Mouse (Mus musculus): ENCODE data around the gene Nsun2. TPM values are rescaled to one million over a fixed set of nuclear protein-coding genes. Genes with fewer than 3 reads are reported as not detected.
A peak's percentile ranks its signal among the peaks of the same experiment; 100 is the strongest.

Nsun2 gene
- polyA plus RNA-seq (2012): 126 and 159 TPM in 2 replicates

DNA sequence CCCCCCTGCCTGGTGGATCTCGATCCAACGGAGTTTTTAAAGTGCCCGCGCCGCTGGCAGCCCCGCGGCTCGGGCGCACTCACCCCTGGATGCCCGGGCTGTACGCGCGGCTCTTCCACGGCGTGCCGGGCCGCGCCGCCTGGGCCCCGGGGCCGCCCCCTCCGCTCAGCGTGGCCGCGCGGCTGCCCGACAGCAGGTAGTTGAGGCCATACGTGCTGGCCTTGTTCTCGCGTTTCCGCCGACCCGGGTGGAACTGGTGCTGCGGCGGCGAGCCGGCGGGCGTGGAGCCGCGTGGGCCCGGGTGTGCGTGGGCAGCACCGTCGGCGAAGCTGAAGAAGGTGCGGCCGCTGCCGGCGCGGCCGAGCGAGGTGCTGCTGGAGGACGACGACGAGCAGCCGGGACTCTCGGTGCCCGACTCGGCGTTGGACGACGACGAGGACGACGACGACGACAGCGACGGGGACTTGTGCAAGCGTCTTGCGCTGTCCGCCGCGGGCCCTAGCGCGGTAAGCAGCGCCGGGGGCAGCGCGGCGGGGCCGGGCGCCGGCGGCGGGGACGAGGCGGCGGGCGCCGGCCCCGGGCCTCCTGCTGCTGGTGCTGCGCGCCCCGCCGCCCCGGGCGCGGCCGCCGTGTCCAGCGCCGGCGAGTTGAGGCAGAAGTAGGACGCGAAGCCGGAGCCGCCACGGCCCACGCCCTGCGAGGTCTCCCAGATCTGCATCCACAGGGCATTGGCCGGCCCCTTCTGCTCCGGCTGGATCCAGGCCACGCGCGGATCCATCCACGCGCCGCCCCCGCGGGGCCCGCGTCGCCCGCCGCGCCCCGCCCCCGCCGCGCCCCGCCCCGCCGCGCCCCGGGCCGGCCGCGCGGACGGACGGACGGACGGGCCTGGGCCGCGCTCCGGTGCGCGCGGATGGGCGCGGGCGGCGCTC, at the start of gene Nsun2:
Gene Nsun2, plus strand, starts transcription at position 342 of the 929 bp plus-strand sequence.
- no peak for TF ChIP-seq GATA1 (IDR thresholded peaks at IDR 0.05; ENCODE audit: low read length)

DNA sequence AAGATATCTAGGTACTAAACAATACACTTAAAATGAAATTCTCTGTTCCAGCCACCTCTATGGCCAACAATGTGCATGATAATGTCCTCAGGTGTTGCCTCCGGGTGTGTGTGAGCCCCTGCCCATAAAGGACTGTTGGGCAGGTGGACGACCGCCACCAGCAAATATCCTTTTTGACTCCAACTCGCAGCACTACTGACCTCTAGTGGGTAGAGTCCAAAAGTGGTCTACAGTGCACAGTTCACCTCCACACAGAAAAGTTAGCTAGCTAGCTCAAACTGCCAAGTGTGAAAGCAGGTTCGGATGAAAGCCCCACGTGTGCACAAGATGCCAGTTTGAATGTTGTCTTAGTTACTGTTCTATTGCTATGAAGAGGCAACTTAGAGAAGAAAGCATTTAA, 48.2 kb upstream of the Nsun2 start:
- TF ChIP-seq GATA1 (IDR thresholded peaks at IDR 0.05; ENCODE audit: low read length): no peak

- TF ChIP-seq GATA1 (IDR thresholded peaks at IDR 0.05; ENCODE audit: low read length): no peak
Observed at GRCm38 (mm10) chr13:69485833-69486232, 47.7 kb upstream of the Nsun2 start.

- TF ChIP-seq GATA1 (IDR thresholded peaks at IDR 0.05; ENCODE audit: low read length): no peak
Observed at GRCm38 (mm10) chr13:69487108-69487507, 46.4 kb upstream of the Nsun2 start.

DNA sequence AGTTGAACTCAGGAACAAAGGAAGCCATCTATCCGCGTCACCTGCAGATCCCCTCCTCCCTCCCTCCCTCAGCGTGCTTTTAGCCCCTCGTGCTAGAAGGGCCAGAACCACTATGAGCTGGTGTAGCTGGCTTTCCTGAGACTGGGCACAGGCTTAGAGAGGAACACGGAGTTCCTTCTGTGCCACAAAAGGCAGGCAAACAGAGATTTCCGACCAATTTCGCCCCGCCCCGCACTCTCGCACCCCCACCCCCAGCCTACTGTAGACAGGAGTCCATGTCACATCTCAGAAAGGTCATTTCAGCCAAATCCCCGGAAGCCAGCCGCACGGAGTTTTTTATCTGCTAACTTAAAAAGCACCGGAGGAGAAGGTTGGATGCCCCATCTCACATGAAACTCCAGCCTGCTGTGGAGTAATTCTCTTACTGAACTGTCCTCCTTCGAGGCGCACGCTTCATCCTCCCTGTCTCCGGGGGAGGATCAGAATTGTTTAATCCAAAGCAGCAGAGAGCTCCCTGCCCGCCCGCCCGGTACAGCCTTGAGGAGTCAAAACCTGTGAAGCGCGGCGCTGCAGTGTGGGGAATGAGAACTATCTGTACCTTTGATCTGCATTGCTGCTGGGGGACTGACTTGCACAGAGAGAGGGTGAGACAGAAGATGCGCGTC, 45.8 kb upstream of the Nsun2 start:
- TF ChIP-seq GATA1 (IDR thresholded peaks at IDR 0.05; ENCODE audit: low read length): no peak

GRCm38 (mm10) chr13:69488565-69489255, 44.8 kb upstream of the Nsun2 start:
- TF ChIP-seq GATA1 (IDR thresholded peaks at IDR 0.05; ENCODE audit: low read length): no peak

DNA sequence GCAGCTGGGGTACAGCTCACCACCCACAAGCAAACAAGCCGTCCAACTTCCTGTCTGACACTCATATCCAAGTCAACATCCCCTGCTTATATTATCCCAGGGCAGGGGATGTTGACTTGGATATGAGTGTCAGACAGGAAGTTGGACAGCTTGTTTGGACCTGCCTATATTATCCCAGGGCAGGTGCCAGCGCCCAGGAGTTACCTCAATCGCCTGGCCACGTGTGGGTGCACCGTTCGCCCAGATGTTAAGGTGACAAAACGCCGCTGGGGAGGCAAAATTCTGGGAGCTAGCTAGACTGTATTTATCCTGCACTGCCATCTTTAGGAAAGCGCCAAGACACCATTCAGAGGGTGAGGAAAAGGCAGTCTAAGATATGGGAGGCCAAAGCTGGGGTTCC, 43.8 kb upstream of the Nsun2 start:
- TF ChIP-seq GATA1 (IDR thresholded peaks at IDR 0.05; ENCODE audit: low read length): no peak

DNA sequence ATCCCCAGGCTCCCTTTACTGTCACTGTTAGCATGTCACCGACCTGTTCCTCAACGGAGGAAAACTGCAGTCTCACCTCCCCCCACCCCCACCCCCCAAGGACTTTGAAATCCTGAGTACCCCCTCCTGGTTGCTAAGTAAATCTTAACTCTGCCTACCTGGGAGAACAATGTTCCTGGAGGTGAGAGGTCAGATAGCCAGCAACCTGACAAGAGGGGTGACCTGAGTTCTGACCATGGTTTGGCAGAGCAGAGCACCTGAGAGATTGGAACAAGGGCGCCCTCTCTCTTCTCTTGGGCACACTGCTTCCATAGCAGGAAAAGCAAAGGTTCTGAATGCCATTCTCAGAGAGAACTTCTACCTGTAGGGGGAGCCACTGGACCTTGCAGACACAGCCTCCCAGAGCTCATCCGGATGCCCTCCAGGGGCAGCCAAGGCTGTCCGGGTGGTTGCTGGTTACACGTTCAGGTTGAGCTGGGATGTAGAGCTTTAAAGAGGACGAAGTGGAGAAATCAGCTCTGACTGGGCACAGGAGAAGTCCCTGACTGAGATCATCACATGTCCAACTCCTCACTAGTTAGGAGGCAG, 40.6 kb upstream of the Nsun2 start:
- TF ChIP-seq GATA1 (IDR thresholded peaks at IDR 0.05; ENCODE audit: low read length): no peak

DNA sequence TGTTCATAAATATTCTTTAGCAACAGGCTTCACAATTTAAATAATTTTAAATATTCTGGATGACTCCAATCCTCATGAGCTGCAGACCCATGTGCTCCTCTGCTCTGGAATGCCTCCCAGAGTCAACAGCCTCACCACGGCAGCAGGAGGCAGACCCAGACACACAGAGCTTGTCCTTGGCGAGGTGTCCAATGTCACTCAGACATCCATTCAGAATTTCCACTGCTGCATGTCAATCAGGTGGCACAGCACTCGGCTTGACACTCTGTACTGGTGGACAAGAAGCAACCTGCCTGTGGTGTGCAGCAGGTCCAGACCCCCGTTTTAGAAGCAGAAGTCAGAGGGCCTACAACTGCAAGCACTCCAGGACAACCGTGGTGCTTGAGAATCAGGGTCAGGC, 35.3 kb upstream of the Nsun2 start:
- TF ChIP-seq GATA1 (IDR thresholded peaks at IDR 0.05; ENCODE audit: low read length): no peak

GRCm38 (mm10) chr13:69502157-69502750, 31.3 kb upstream of the Nsun2 start:
- TF ChIP-seq GATA1 (IDR thresholded peaks at IDR 0.05; ENCODE audit: low read length): no peak

- TF ChIP-seq GATA1 (IDR thresholded peaks at IDR 0.05; ENCODE audit: low read length): no peak
Observed at GRCm38 (mm10) chr13:69502863-69503262, 30.7 kb upstream of the Nsun2 start.

DNA sequence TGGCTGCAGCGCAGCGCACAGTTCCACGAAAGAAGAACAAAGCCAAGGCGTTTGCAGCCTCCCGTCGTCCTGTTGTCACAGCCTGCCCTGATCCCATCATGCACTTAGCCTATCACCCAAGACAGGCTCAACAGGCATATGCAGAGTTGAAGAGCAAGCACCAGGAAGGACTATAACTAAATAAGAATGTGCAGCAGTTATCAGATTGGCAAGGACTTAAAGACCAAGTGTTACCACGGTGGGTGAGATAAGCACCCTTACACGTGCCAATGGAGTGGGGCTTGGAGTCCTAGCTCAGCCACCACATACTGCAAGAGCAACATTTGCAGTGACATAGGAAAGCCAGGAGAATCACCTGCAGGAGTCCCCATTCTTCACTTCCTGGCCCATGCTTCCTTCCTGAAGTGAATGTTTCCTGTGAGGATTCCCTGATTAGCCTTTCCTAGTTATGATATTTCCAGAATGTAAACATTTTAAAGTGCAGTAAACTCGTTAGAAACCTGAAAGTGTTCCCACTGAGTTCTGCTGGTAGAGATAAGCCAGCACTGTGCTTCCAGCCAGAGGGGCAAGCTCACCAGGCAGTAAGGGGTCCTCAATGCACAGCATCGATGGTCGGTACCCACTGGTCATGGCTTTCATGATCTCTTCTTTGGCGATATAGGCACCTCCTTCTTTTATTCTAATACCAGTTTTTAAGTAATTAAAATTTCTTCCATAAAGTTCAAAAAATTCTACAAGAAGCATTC, 27.0 kb upstream of the Nsun2 start:
- TF ChIP-seq GATA1 (IDR thresholded peaks at IDR 0.05; ENCODE audit: low read length): peak; percentile 97

DNA sequence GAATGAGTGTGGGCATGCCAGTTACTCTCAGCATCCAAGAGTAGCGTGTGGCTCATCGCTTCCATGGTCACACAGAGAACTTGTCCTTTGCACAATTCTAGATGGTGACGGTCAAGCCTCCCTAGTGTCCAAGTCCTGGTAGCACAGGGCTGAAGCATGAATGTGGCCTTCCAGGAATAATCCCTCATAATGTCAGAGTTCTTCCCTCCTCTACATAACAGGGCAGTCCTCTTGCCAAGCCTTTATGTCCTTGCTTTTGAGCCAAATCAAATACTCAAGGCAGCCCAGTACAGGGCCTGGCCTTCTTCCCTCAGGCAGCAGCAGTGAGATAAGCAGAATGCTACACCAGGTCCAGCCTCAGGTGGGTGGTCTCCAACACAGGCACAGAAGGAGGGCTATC, 25.9 kb upstream of the Nsun2 start:
- TF ChIP-seq GATA1 (IDR thresholded peaks at IDR 0.05; ENCODE audit: low read length): no peak

DNA sequence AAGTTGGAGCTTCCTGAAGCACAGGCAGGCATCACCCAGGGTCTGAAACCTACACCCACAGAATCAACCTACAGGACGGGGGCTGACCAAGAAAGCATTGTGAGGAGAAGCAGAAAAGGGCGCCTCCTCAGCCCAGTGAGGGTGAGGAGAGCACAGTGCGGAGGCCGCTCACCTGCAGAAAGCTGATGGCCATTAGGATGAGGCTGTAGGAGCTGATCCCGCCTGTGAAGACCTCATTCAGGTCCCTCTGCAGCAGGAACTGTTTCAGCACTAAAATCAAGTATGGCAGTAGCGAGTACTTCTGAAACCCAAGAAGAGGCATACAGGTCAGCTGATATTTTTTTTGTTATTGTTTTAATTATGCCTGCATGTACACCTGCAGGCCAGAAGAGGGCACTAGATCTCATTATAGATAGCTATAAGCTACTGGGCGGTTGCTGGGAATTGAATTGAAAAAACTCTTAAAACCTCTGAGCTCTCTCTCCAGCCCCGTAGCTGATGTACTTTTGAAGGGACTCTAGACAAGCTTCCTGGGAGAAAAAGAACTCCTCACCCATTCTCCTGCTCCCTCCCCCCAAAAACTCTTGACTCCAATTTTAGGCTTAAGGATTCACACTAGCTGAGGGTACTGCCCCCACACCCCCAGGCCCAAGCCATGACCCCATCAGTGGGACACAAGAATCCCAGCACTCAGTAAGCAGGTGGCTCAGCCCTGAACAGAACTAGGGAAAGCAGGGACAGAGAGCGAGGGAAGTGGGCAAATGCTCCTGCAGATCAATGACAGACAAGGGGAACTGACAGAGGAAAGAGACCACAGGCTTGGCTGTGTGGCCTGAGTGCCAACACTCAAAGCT, 23.9 kb upstream of the Nsun2 start:
- TF ChIP-seq GATA1 (IDR thresholded peaks at IDR 0.05; ENCODE audit: low read length): no peak

All from G1E-ER4 (cell line).